Mouse (Mus musculus) CD4-positive, CD25-positive, alpha-beta regulatory T cell, adult 2 months (primary cell): ENCODE measurements at regions not wholly inside any gene's neighbourhood (a gene's known extent, or its start where the extent isn't known, plus 50 kb on each side); places are given as distances from the start of the nearest gene placed in this dataset.
A peak's percentile ranks its signal among the peaks of the same experiment; 100 is the strongest.
"Not testable (repeated sequence)": the region's sequence is repeated elsewhere in the genome, so short reads cannot be mapped to it uniquely, and the experiment has no call there.

ENCODE experiments used
- DNase-seq: peaks from one replicate; pipeline ENCODE4 v3.0.0-alpha.2; 2012; ENCODE audit warnings: low read depth, low spot score

DNA sequence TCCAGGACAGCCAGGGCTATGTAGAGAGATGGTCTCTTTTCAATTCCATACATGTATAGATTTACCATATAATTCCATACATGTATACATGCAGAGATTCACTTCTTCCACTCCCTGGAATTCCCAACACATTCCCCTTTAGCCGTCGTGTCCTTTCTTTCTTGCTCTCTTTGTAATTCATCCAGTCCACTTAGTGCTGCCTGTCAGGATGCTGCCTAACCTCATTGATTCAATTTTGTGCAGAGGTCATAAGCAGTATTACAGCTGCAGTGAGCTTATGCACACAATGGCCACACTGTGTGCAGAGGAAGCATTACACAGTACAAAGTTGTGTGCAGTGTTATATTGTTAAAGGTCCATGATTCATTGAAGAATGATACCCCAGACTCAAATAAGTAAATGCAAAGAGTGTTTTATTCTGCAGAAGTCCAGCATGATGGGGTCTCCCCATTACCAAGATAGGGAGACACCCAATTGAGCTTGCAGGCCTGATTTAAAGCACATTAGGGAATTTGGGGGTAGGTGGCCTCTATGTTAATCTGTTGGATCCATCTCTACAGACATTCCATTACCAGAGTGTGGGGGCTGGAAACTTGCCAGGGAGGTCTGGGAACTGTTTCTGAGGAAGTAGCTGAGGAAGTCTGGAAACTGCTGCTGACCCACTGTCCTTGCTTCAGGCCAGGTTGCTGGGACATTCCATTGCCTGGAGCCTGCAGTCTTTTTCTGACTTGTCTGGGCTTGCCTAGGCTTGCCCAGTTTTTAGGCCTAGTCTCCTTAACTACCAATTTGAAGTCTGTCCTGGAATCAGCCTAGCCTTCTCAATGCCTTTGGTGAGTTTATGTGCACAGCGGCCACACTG lies 72.8 kb downstream of the Fam161a start:
- DNase-seq: no peak

DNA sequence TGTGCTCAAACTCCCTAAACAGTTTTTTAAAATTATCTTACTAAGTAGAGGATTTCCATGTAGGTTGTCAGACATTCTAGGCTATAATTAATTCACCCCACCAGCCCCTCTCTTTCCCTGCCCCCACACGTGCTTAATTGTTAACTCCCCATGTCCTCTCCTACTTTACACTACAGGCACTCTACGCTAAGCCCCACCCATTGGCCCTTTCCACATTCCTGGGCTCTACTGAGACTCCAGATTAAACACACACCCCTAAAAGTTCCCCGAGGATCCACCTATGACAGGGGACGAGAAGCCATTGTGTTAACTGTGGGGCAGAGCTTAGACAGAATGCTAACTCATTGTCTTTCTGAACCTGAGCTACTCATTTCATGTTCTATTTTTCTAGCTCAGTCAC lies 74.3 kb downstream of the Fam161a start:
- DNase-seq: no peak

DNA sequence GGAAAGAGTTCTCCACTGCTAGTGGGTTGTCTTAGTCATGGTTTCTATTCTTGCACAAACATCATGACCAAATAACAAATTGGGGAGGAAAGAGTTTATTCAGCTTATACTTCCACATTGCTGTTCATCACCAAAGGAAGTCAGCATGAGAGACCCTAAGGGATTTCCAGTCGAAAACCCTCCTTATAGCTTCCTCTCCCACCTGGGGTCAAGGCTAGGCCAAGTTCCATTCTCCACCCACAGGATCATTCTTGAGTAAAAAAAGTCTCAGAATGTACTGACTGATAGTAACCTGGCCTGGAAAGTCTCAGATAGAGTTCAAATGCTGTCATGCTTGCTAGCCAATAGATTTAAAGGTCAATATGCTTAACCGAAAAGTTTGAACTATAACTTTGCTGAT lies 76.5 kb downstream of the Fam161a start:
- not testable (repeated sequence) for DNase-seq

DNA sequence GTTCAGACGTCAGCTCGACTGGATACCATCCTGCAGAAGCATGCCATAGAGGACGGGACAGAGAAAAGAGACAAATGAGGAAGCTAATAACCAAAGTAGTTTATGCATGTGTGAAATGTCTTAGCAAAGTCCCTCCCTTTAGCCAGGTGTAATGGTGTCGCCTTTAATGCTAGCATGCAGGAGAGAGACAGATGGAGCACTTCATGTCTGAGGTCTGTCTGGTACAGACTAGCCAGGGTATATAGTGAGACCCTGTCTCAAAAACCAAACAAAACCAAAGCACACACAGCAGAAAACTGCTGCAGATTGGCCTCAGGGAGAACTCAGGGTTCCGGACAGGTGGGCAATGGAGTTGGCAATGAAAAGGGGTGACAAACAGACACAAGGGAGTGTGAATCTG lies 88.0 kb downstream of the Fam161a start:
- DNase-seq: no peak

DNA sequence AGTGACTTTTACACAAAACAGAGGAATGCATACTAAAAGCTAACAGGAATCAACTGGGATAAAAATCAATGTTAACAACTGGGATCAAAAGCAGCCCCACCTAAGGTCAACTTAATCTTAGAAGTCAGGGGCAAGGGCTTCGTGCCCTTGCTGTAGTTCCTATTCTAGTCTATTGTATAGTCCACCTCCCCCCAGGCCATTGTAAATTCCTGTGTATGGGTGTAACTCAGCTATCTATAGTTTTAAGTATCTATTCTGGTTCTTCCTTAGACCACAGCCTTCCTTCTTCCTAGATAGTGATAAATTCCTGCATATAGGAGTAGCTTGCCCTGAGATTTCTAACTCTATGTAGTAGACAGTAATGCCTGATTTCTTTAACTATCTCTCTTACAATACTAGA lies 88.4 kb downstream of the Fam161a start:
- DNase-seq: not testable (repeated sequence)

GRCm38 (mm10) chr11:23096451-23097222 lies 89.3 kb downstream of the Fam161a start:
- no peak for DNase-seq

DNA sequence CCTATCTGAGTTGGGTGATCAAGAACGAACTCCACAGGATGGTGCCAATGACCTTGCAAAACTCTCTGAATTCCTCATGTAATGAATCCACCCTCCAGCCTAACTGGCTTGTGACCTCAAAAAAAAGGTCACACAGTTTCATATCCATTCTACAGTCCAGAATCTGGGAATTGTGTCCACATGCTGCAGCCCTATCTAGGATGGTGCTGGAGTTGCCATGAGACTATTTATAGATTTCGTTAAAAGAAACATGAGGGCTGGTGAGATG lies 89.8 kb downstream of the Fam161a start:
- no peak for DNase-seq

DNA sequence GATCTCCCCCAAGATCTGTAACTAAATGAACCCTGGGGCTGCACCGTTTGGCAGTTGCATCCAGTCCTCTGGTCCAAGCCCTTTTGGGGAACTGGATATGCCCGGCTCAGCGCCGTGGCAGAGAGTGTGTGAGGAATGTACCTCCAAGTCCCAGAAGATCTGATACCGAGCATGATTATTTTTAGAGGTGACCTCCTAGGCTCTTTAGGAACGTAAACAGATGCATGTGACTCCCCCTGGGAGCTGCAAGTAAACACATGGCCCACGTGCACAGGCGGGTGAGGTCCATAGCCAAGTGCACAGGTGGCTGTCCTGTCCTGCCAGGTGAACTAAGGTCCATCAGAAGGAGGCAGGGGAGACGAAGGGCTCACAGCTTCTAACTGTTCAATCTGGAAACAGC lies 107.3 kb downstream of the Fam161a start:
- DNase-seq: no peak

GRCm38 (mm10) chr11:23120533-23121210 lies 113.3 kb downstream of the Fam161a start:
- no peak for DNase-seq

DNA sequence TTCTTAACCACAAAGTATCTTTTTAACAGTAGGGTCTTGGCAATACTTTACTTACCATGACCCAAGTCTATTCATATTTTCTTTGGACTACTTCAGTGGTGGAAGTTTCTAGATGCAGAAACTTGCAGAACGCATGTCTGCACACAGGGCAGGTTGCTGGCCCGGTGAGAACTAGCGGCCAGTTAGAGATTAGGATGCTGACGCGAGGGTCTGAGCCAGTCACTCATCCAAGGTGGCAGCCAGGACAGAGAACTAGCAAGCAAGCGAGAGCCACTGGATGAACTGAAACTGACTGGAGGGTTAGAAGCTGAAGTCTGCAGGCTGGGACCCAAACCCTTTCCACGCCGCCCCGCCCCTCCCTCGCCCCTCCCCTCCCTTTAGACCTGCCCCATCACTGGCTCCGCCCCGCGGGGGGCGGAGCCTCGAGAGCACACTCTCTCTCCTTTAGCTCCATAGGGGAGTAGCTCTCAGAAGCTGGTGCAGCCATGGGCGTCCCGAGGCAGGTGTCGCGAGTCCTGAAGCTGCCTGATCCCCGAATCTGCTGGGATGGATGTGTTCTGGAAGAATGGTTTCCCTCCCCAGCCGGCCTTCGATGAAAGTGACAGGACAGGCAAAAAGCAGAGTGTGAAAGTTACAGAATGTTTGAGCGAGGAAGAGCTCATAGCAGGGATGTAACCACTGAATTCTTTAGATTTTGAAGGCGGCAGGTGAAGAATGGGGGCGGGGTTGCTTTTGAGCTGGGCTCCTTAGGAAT lies 117.0 kb downstream of the Fam161a start:
- DNase-seq: peak; percentile 53

DNA sequence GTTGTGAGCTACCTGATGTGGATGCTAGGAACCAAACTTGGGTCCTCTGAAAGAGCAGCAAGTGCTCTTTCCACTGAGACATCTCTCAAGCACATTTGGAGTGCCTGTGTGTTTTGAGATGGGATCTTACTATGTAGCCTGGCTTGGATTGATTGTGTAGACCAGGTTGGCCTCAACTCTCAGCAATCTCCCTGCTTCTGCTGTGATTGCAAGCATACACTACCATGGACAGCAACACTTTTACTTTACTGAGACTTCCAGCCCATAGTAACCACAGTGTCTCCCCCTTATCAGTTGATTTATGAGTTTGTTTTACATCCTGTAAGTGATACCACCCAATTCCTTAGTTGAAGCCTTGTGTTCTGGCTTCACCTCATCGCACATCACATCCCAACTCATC lies 123.8 kb downstream of the Fam161a start:
- no peak for DNase-seq

- DNase-seq: no peak
Measured at GRCm38 (mm10) chr11:23131632-23132031, 124.2 kb upstream of the Xpo1 start.

DNA sequence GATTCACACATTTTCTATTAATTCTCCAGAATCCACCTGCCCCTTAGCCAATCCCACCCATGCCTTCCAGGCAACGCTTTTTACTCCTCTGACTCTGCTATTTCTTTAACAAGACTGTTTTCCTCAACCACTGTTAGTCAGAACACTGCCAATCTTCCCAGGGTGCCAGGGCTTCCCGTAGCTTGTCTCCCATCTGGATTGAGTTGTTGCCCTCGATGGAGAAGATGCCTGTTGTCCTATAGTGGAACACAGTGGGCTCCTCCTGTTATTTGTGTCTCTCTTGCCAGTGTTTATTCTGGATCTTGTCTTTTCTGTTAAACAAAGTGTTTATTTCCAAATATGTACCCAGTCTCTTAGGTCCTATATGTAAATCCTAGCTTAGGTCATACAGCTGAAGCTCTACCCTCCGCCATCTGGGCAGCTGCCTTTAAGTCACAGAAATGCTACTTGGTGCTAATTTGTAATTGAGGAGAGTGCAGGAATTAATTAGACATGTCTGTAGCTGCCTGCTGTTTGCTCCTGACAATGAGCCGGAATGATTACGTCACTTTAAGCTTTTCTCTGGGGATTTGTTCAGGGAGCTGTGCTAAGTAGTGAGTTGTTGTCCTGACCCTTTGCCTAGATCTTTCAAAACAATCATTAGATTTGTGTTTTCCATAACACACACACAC lies 115.3 kb upstream of the Xpo1 start:
- no peak for DNase-seq

GRCm38 (mm10) chr11:23141100-23141837 lies 114.6 kb upstream of the Xpo1 start:
- no peak for DNase-seq

DNA sequence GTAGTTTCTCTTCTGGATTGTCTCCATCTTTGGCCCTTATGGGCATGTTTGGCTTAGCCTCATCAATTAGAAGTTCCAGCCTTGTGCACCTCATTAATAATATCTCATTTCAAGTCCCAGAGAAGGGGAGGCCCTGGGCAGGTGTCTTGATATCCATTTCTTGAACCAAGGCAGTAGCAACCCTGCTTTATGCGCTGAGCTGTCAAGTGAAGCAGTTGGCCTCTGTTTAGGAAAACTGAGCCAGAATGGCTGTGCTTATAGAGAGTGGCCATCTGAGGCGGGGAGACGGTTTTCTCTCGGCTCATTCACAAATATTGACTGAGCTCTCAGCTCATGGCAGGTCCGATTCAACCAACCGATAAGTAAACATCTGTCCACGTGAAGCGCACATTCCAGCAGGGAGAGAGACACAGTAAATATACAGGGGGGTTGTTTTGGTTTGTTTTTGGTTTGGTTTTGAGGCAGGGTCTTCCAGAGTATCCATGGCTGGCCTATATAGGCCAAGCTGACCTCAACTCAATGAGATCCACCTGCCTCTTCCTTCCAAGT lies 107.7 kb upstream of the Xpo1 start:
- no peak for DNase-seq

- DNase-seq: peak; percentile 63
Measured at GRCm38 (mm10) chr11:23149556-23150244, 106.1 kb upstream of the Xpo1 start.

DNA sequence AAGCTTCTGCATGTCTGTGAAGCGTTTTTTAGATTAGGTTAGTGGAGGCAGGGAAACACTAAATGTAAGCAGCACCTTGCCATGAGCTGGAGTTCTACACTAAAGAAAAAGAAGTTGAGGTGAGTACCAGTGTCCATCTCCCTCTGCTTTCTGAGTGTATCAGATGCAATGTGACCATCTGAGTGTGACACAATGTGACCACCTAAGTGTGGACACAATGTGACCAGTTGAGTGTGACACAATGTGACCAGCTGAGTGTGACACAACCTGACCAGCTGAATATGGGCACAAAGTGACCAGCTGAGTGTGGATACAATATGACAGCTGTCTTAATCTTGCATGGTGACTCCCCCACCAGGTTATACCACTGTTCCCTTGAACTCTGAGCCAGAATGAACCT lies 101.0 kb upstream of the Xpo1 start:
- DNase-seq: no peak

- no peak for DNase-seq
Measured at GRCm38 (mm10) chr11:23168546-23169218, 87.2 kb upstream of the Xpo1 start.

DNA sequence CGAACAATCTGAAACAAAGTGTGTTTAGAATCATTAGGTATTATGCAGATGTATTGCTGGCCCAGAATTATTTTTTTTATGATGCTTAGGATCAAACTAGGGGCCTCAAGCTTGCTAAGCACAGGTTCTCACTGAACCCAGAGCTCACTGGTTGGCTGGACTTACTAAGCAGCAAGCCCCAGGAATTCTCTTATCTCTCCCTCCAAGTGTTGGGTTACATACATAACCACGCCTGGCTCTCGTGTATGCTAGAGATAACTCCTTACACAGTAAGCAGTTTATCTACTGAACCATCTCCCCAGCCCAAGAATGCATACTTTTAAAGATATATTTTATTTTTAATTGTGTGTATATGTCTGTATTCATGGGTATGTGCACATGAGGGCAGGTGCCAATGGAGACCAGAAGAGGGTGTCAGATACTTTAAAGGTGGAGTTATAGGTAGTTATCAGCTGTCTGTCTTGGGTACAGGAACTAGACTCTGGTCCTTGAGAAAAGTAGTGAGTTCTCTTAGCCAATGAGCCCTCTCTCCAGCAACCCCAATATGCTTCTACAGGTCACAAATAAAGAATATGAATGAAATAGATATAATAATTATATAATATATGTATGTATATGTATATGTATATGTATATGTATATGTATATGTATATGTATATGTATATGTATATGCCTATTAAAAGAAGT lies 86.0 kb upstream of the Xpo1 start:
- no peak for DNase-seq
